Mouse (Mus musculus) E14TG2a.4 (cell line): ENCODE results near the gene Gm44805.

Experiments
- CTCF ChIP-seq: conservative IDR thresholded peaks from 2 replicates; pipeline ENCODE4 v1.5.1; 2014; ENCODE audit warnings: low read length
- NANOG ChIP-seq: IDR thresholded peaks from 2 replicates; pipeline ENCODE4 v1.6.1; 2014; ENCODE audit warnings: borderline replicate concordance, low read length, mixed read lengths

DNA sequence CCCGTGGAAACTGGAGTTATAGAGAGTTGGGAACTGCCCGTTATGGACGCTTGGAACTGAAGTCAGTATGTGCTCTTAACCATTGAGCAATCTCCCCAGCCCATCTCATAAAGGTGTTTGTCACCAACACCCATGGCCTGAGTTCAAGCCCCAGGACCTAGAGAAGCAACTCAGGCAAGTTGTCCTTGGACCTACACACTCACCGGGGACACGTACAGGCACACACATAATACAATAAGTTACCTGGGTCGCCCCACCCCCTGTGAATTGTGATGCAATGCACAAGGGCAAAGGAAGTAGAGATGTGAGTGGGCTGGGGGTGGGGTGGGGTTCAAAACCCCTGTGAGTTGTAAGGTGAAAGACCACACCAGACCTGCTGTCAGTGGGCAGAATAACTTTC is 5.3 kb upstream of the Gm44805 start:
- TF ChIP-seq NANOG (no peak), CTCF (no peak)
